Mouse (Mus musculus) hematopoietic stem cell, adult 5-6 weeks (primary cell): ENCODE measurements around the gene Zxdb. TPM values are rescaled to one million over a fixed set of nuclear protein-coding genes. Genes with fewer than 3 reads are reported as not detected.
A peak's percentile ranks its signal among the peaks of the same experiment; 100 is the strongest.
"Not testable (repeated sequence)": the region's sequence is repeated elsewhere in the genome, so short reads cannot be mapped to it uniquely, and the experiment has no call there.

ENCODE experiments used
- ATAC-seq, 2 experiments: fragments of 125-278 bp in 1 of 2; replicated peaks in 1 of 2; 2 replicates each; pipeline ENCODE4 v1.8.0; 2016 to 2017; ENCODE audit warnings: inconsistent platforms in 2 of 2, mild to moderate bottlenecking in 2 of 2, moderate number of reproducible peaks in 2 of 2, low read depth in 1 of 2, moderate TSS enrichment in 1 of 2; ENCODE audit not compliant: low FRiP score in 2 of 2, poor library complexity in 2 of 2, severe bottlenecking in 2 of 2, insufficient read depth in 1 of 2, low TSS enrichment in 1 of 2
- total RNA-seq: library from RNA; stranded (forward); fragments of 172-1452, 232-1000 nt; gene quantifications from 2 replicates; pipeline ENCODE4 v1.2.3, GENCODE M21; 2017

Gene Zxdb
- 10.2 and 12.3 TPM in 2 replicates for total RNA-seq

GRCm38 (mm10) chrX:94724192-94724971 lies at the start of gene Zxdb:
Gene Zxdb, plus strand, starts transcription at chrX:94724569.
- peak; percentile 46 to 69 for ATAC-seq

GRCm38 (mm10) chrX:94674977-94675376 lies 49.4 kb upstream of the Zxdb start:
- ATAC-seq = no peak

- ATAC-seq = peak; percentile 60 to 78; a peak in 2 of 4 replicates
Measured at GRCm38 (mm10) chrX:94681581-94681980, 42.8 kb upstream of the Zxdb start.

GRCm38 (mm10) chrX:94689593-94689992 lies 34.8 kb upstream of the Zxdb start:
- ATAC-seq = peak; percentile 89 to 94

- ATAC-seq = not testable (repeated sequence)
Measured at GRCm38 (mm10) chrX:94706676-94707075, 17.7 kb upstream of the Zxdb start.

- not testable (repeated sequence) for ATAC-seq
Measured at GRCm38 (mm10) chrX:94709752-94710151, 14.6 kb upstream of the Zxdb start.

- ATAC-seq = peak in 1 of 2 experiments; percentile 52; a peak in 1 of 4 replicates
Measured at GRCm38 (mm10) chrX:94724972-94725569, 702 bp downstream of the Zxdb start.

- ATAC-seq = peak; percentile 40 to 51
Measured at GRCm38 (mm10) chrX:94725627-94726083, 1.3 kb downstream of the Zxdb start.

GRCm38 (mm10) chrX:94731596-94731995 lies 7.2 kb downstream of the Zxdb start:
- ATAC-seq = peak in 1 of 2 experiments; percentile 37; a peak in 1 of 4 replicates

GRCm38 (mm10) chrX:94753733-94754132 lies 29.4 kb downstream of the Zxdb start:
- ATAC-seq = no peak

- no peak for ATAC-seq
Measured at GRCm38 (mm10) chrX:94759959-94760358, 35.6 kb downstream of the Zxdb start.

GRCm38 (mm10) chrX:94773876-94774275 lies 49.5 kb downstream of the Zxdb start:
- no peak for ATAC-seq

Other genes with a start within 250 kb of the Zxdb start
- 40.3 and 61.7 TPM in 2 replicates for gene Maged1, start 182.4 kb upstream of the Zxdb start, total RNA-seq
- gene Gspt2, start 88.5 kb upstream of the Zxdb start, total RNA-seq = 7.5 and 10.5 TPM in 2 replicates